Mouse (Mus musculus) forebrain, embryonic 11.5 days (tissue): ENCODE results near the gene Usp38. TPM values are rescaled to one million over a fixed set of nuclear protein-coding genes. Genes with fewer than 3 reads are reported as not detected.
A peak's percentile ranks its signal among the peaks of the same experiment; 100 is the strongest.
"Not testable (repeated sequence)": the region's sequence is repeated elsewhere in the genome, so short reads cannot be mapped to it uniquely, and the experiment has no call there.

Experiments used
- ATAC-seq: fragments of 200-750 bp; cut with Nextera tagmentation; replicated peaks from 2 replicates; pipeline ENCODE4 v1.8.0; 2017; ENCODE audit warnings: moderate TSS enrichment; ENCODE audit not compliant: low FRiP score
- DNase-seq: peaks from one replicate; pipeline ENCODE4 v3.0.0-alpha.2; 2017; ENCODE audit warnings: low spot score
- H3K27ac ChIP-seq: fragments of 300-500 bp; sonication (generic); 2 replicates; pipeline ENCODE4 v1.5.1; 2014; ENCODE audit warnings: low read depth, low read length
- H3K27me3 ChIP-seq: fragments of 300-500 bp; sonication (generic); 2 replicates; pipeline ENCODE4 v1.6.1; 2014; ENCODE audit warnings: mild to moderate bottlenecking, low read length, mixed read lengths; ENCODE audit not compliant: control insufficient read depth, insufficient read depth
- H3K36me3 ChIP-seq: fragments of 300-500 bp; sonication (generic); 2 replicates; pipeline ENCODE4 v1.6.1; 2014; ENCODE audit warnings: mild to moderate bottlenecking, low read length, moderate library complexity, mixed read lengths; ENCODE audit not compliant: control insufficient read depth, insufficient read depth
- H3K4me1 ChIP-seq: fragments of 300-500 bp; sonication (generic); replicated peaks from 2 replicates; pipeline ENCODE4 v1.6.1; 2014; ENCODE audit warnings: low read length, mixed read lengths; ENCODE audit not compliant: control insufficient read depth, insufficient read depth
- H3K4me2 ChIP-seq: fragments of 300-500 bp; sonication (generic); 2 replicates; pipeline ENCODE4 v1.6.1; 2014; ENCODE audit warnings: low read depth, mild to moderate bottlenecking, low read length, moderate library complexity, mixed read lengths; ENCODE audit not compliant: severe bottlenecking
- H3K4me3 ChIP-seq: fragments of 300-500 bp; sonication (generic); 2 replicates; pipeline ENCODE4 v1.5.1; 2014; ENCODE audit warnings: low read depth, low read length
- H3K9ac ChIP-seq: fragments of 300-500 bp; sonication (generic); 2 replicates; pipeline ENCODE4 v1.6.1; 2014; ENCODE audit warnings: low read length
- H3K9me3 ChIP-seq: fragments of 300-500 bp; sonication (generic); 2 replicates; pipeline ENCODE4 v1.6.1; 2016; ENCODE audit warnings: low read length, mixed read lengths; ENCODE audit not compliant: control insufficient read depth
- WGBS: fragments of 180-500 bp; shearing (Covaris S2); extraction: QIAGEN DNeasy Blood & Tissue Kit; methylation state at CpG from one replicate; pipeline ENCODE4 v1.1.7; 2014; 5-methylcytosine and 5-hydroxymethylcytosine counted together
- polyA plus RNA-seq: library from polyadenylated mRNA; unstranded; fragments of >200 nt; fragmentation: Nextera tagmentation; extraction: Ambion mirVana; gene quantifications from 2 replicates; pipeline ENCODE4 v1.2.1, GENCODE M21; 2014

Gene Usp38
- polyA plus RNA-seq, result 32.1 and 32.7 TPM in 2 replicates

GRCm38 (mm10) chr8:81014789-81015699, at the start of gene Usp38:
Gene Usp38, minus strand, starts transcription at chr8:81014928.
- Histone ChIP-seq H3K36me3 (no peaks in the 10 kb centered on the region), H3K4me1 (peaks cover 2% of the 10 kb centered on the region; the same call in 1 of the 2 replicates), H3K4me2 (peak within 1 kb of the TSS; percentile 90), H3K27me3 (no peaks in the 10 kb centered on the region), H3K27ac (peak within 1 kb of the TSS; percentile 70), H3K4me3 (peak within 1 kb of the TSS; percentile 91), H3K9me3 (no peaks in the 10 kb centered on the region), H3K9ac (peak within 1 kb of the TSS; percentile 79)
- DNase-seq, result peak; percentile 100
- 3% methylated on average over 56 of the region's 57 CpGs for WGBS
- ATAC-seq, result peak; percentile 99

GRCm38 (mm10) chr8:81062566-81062965, 47.8 kb upstream of the Usp38 start:
- Histone ChIP-seq H3K27me3 (no peaks in the 10 kb centered on the region), H3K27ac (no peak overlapping the region), H3K4me2 (no peak overlapping the region), H3K4me3 (no peak overlapping the region), H3K9ac (no peak overlapping the region), H3K9me3 (no peaks in the 10 kb centered on the region), H3K4me1 (no peaks in the 10 kb centered on the region), H3K36me3 (no peaks in the 10 kb centered on the region)
- WGBS, result 70% methylated on average over 3 of the region's 3 CpGs
- DNase-seq (no peak), ATAC-seq (no peak)

- H3K27me3 ChIP-seq, result no peaks in the 10 kb centered on the region
- H3K9ac ChIP-seq, result no peak overlapping the region
- no peaks in the 10 kb centered on the region for H3K4me1 ChIP-seq
- no peak overlapping the region for H3K27ac ChIP-seq
- no peak overlapping the region for H3K4me3 ChIP-seq
- no peak overlapping the region for H3K4me2 ChIP-seq
- 48% methylated on average over 3 of the region's 3 CpGs for WGBS
- no peaks in the 10 kb centered on the region for H3K36me3 ChIP-seq
- no peak for ATAC-seq
- no peaks in the 10 kb centered on the region for H3K9me3 ChIP-seq
- DNase-seq, result no peak
These were observed 47.2 kb upstream of the Usp38 start for GRCm38 (mm10) chr8:81061950-81062349.

- Histone ChIP-seq H3K36me3 (no peaks in the 10 kb centered on the region), H3K4me2 (no peak overlapping the region), H3K27ac (no peak overlapping the region), H3K27me3 (no peaks in the 10 kb centered on the region), H3K9ac (no peak overlapping the region), H3K4me1 (no peaks in the 10 kb centered on the region), H3K9me3 (no peaks in the 10 kb centered on the region), H3K4me3 (no peak overlapping the region)
- WGBS, result 63% methylated on average over 3 of the region's 3 CpGs
- no peak for ATAC-seq
- DNase-seq, result no peak
These were observed 29.5 kb upstream of the Usp38 start for GRCm38 (mm10) chr8:81044201-81044600.

- no peak overlapping the region for H3K27ac ChIP-seq
- H3K27me3 ChIP-seq, result no peaks in the 10 kb centered on the region
- H3K4me2 ChIP-seq, result no peak overlapping the region
- no peak for DNase-seq
- H3K4me1 ChIP-seq, result no peaks in the 10 kb centered on the region
- peaks cover 2% of the 10 kb centered on the region; the same call in 1 of the 2 replicates for H3K9me3 ChIP-seq
- WGBS, result 66% methylated on average over 2 of the region's 2 CpGs
- no peaks in the 10 kb centered on the region for H3K36me3 ChIP-seq
- H3K9ac ChIP-seq, result no peak overlapping the region
- ATAC-seq, result no peak
- H3K4me3 ChIP-seq, result no peak overlapping the region
These were observed 13.3 kb upstream of the Usp38 start for GRCm38 (mm10) chr8:81027991-81028390.

- H3K9ac ChIP-seq, H3K27me3 ChIP-seq, H3K36me3 ChIP-seq, H3K9me3 ChIP-seq, H3K4me3 ChIP-seq, ATAC-seq, DNase-seq, H3K4me2 ChIP-seq, H3K27ac ChIP-seq, H3K4me1 ChIP-seq: not testable (repeated sequence)
- WGBS, result 91% methylated on average over 8 of the region's 8 CpGs
These were observed 2.8 kb upstream of the Usp38 start for GRCm38 (mm10) chr8:81017548-81017947.

GRCm38 (mm10) chr8:81013811-81014530, 757 bp downstream of the Usp38 start:
- H3K9ac ChIP-seq, result peak overlapping the region; percentile 79
- H3K9me3 ChIP-seq, result no peaks in the 10 kb centered on the region
- no peaks in the 10 kb centered on the region for H3K36me3 ChIP-seq
- H3K4me2 ChIP-seq, result peak overlapping the region; percentile 90
- H3K27me3 ChIP-seq, result no peaks in the 10 kb centered on the region
- H3K27ac ChIP-seq, result no peak overlapping the region
- peak overlapping the region; percentile 91 for H3K4me3 ChIP-seq
- ATAC-seq (no peak; the same call in 1 of the 2 replicates), DNase-seq (peak; percentile 69)
- peaks cover 2% of the 10 kb centered on the region; the same call in 1 of the 2 replicates for H3K4me1 ChIP-seq
- WGBS, result 5% methylated on average over 45 of the region's 45 CpGs

GRCm38 (mm10) chr8:81012699-81013098, 2.0 kb downstream of the Usp38 start:
- H3K4me1 ChIP-seq, result peaks cover 2% of the 10 kb centered on the region; the same call in 1 of the 2 replicates
- no peaks in the 10 kb centered on the region for H3K9me3 ChIP-seq
- H3K27me3 ChIP-seq, result no peaks in the 10 kb centered on the region
- H3K9ac ChIP-seq, result no peak overlapping the region; the same call in 1 of the 2 replicates
- H3K4me2 ChIP-seq, result peak overlapping the region; percentile 90
- DNase-seq (no peak), ATAC-seq (no peak)
- 89% methylated on average over 2 of the region's 2 CpGs for WGBS
- H3K27ac ChIP-seq, result no peak overlapping the region
- H3K36me3 ChIP-seq, result no peaks in the 10 kb centered on the region
- peak overlapping the region; percentile 91 for H3K4me3 ChIP-seq
